Mouse (Mus musculus) CD4-positive, CD25-positive, alpha-beta regulatory T cell, adult 2 months (primary cell): ENCODE results near the gene Insig2.
A peak's percentile ranks its signal among the peaks of the same experiment; 100 is the strongest.

Source experiments
- DNase-seq: peaks from one replicate; pipeline ENCODE4 v3.0.0-alpha.2; 2012; ENCODE audit warnings: low read depth, low spot score

The Insig2 gene

GRCm38 (mm10) chr1:121326591-121327343 lies 5.6 kb downstream of the Insig2 start:
- DNase-seq, result peak; percentile 50

- DNase-seq, result no peak
Measured at GRCm38 (mm10) chr1:121323501-121323900, 8.9 kb downstream of the Insig2 start.

DNA sequence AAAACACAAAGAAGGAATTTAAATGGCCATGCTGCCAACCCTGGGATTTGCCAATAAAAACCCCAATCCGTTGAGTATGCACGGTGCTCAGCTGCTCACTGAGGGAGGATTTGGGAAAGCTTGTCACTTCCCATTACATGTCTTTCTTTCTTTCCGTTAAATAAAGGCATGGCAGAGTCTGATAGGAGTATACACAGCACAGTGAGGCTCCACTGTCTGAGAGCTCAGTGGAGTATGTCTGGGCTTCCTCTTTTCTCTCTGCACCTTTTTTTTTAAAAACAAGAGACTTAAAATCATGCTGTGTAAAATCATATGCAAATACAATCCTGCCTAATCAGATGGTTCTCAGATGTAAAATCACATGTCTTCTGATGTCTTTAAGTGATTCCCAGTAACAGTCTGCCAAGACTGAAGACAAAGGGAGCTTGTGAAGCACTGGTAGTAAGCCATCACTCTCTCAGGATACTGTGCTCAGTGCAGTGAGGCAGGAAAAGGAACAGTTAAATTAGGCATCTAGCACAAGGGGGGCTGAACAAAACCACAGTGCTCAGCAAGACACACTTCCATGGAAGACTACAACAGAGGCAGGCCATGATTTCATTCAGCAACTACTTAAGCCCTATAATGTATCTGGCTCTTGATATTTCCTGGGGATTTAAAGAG lies 17.5 kb downstream of the Insig2 start:
- no peak for DNase-seq

DNA sequence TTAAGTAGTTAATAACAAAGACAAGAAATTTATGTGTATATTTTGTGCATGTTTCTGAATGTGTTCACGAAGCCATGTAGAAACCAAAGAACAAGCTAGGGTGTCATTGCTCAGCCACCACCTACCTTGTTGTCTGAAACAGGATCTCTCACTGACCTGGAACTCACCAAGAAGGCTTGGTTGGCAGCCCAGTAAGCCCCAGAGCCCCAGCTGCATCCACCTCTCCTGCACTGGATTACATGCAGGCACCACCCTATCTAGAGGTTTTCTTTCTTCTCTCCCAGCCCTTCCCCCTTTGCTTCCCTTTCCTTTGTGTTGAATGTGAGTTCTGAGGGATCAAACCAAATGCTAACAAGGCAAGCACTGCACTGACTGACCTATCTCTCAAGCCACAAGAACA lies 19.2 kb downstream of the Insig2 start:
- no peak for DNase-seq

DNA sequence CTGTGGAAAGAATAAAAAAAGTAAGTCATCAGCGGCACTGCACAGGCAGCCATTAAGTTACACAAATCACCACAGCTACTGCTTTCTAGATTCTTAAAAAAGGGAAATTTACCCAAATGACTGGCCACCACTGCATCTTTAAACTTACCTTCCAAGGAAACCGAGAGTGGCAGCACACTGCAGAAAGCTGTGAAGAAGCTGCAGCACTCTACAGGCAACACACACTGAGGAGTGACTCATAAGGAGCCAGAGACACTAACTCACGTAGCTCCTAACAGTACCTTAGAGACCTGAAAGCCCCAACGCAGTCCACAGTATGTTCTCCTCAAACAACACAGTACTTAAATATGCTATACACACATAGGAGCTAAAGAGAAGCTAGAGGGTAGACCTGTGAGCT lies 20.1 kb downstream of the Insig2 start:
- no peak for DNase-seq

- DNase-seq, result no peak
Measured at GRCm38 (mm10) chr1:121296717-121297255, 35.6 kb downstream of the Insig2 start.

- no peak for DNase-seq
Measured at GRCm38 (mm10) chr1:121293571-121293970, 38.8 kb downstream of the Insig2 start.

DNA sequence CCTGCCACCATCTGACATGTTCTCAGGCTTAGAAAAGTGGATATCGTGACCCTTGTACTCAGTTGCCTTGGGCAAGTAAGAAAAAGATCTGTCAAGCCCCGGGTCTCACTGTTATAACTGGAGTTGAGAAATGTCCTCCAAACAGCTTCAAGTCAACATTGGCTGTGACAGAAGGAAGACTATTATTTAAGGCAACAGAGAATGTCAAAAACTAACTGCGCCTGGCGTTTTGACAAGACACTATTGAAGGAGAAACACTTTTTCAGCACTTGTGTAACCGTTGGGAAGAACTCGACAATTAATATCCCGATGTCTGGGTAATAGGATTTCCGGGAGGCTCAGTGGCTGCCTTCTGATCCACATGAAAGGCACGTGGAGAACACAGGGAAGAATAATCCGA lies 41.5 kb downstream of the Insig2 start:
- DNase-seq, result no peak

DNA sequence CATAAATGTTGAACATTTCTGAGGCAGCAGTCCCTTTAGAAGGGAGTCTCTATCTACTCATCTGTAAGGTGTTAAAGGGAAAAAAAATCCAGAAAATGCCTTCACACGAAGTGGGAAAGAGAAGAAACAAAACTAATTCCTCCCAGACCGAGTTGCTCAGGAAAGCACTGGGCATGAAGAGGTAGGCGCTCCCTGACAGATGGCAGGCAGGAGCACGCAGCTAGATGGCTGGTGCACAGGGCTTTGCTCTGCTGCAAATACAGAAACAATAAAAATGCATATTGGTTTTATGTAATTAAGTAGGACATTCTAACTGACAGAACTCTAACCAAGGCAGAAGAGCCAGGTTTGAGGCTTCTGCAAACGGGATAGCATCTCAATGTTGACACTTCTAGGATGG lies 42.0 kb downstream of the Insig2 start:
- no peak for DNase-seq

GRCm38 (mm10) chr1:121284197-121284596 lies 48.2 kb downstream of the Insig2 start:
- no peak for DNase-seq

GRCm38 (mm10) chr1:121280501-121280900 lies 51.9 kb downstream of the Insig2 start:
- DNase-seq, result no peak

DNA sequence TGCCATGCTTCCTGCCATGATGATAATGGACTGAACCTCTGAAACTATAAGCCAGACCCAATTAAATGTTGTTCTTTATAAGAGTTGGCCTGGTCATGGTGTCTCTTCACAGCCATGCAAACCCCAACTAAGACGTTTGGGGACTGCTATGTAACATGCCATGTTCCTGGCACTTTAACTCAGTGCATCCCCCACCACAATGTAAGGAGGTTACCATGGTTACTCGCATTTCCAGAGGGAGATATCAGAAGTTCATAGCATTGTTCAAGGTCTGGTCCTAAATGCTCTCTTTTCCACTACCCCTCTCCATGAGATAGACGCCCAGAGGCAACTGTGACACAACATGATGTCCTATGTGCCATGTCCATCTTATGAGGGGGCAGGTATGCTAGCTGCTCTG lies 54.0 kb downstream of the Insig2 start:
- DNase-seq, result no peak

GRCm38 (mm10) chr1:121277466-121277865 lies 54.9 kb downstream of the Insig2 start:
- DNase-seq, result peak; percentile 3

DNA sequence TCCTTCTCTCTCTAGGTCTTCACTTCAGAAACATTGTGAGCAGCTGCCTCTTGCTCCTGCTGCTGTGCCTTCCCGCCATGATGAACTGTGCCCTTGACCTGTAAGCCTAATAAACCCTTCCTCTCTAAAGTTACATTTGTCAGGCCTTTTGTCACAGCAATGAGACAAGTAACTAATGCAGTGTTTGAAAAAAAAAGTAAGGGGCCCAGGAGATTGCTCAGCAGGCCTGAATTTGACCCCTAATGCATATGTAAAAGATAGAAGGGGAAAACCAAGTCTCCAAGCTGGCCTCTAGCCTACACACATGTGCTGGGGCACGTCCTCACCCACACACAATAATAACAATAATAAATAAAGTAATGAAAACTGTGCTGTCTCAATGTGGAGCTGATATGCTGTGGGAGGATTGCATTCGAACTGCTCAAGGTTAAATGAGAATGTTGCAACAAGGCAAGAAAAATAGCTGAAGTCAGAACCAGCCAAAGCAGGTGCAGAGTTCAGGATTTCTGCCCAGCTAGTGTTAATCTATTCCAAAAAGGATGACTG lies 56.4 kb downstream of the Insig2 start:
- DNase-seq, result no peak

GRCm38 (mm10) chr1:121260171-121260741 lies 72.1 kb downstream of the Insig2 start:
- no peak for DNase-seq
